Mouse (Mus musculus) heart, embryonic 13.5 days (tissue): ENCODE data around the gene Hjurp. TPM values are rescaled to one million over a fixed set of nuclear protein-coding genes. Genes with fewer than 3 reads are reported as not detected.
"Not testable (repeated sequence)": the region's sequence is repeated elsewhere in the genome, so short reads cannot be mapped to it uniquely, and the experiment has no call there.

ENCODE experiments used
- ATAC-seq: fragments of 200-750 bp; cut with Nextera tagmentation; 2 replicates; pipeline ENCODE4 v1.8.0; 2017; ENCODE audit warnings: moderate TSS enrichment; ENCODE audit not compliant: insufficient number of reproducible peaks, low FRiP score, low TSS enrichment; ENCODE audit errors: extremely low read depth
- H3K27ac ChIP-seq: fragments of 300-500 bp; sonication (generic); replicated peaks from 2 replicates; pipeline ENCODE4 v1.5.1; 2015; ENCODE audit warnings: moderate library complexity, mild to moderate bottlenecking, inconsistent platforms
- H3K27me3 ChIP-seq: fragments of 300-500 bp; sonication (generic); replicated peaks from 2 replicates; pipeline ENCODE4 v1.6.1; 2015; ENCODE audit warnings: mild to moderate bottlenecking, inconsistent platforms
- H3K36me3 ChIP-seq: fragments of 300-500 bp; sonication (generic); 2 replicates; pipeline ENCODE4 v1.6.1; 2015; ENCODE audit warnings: mild to moderate bottlenecking, inconsistent platforms
- H3K4me1 ChIP-seq: fragments of 300-500 bp; sonication (generic); 2 replicates; pipeline ENCODE4 v1.6.1; 2015; ENCODE audit warnings: inconsistent platforms
- H3K4me2 ChIP-seq: fragments of 300-500 bp; sonication (generic); 2 replicates; pipeline ENCODE4 v1.6.1; 2015; ENCODE audit warnings: inconsistent platforms, mild to moderate bottlenecking, moderate library complexity
- H3K4me3 ChIP-seq: fragments of 300-500 bp; sonication (generic); 2 replicates; pipeline ENCODE4 v1.5.1; 2015; ENCODE audit warnings: moderate library complexity, mild to moderate bottlenecking, inconsistent platforms
- H3K9ac ChIP-seq: fragments of 300-500 bp; sonication (generic); 2 replicates; pipeline ENCODE4 v1.6.1; 2015; ENCODE audit warnings: inconsistent platforms, mild to moderate bottlenecking, moderate library complexity
- H3K9me3 ChIP-seq: fragments of 300-500 bp; sonication (generic); 2 replicates; pipeline ENCODE4 v1.6.1; 2016; ENCODE audit warnings: inconsistent platforms
- WGBS: fragments of 180-500 bp; shearing (Covaris S2); methylation state at CpG from one replicate; pipeline ENCODE4 v1.1.7; 2015; ENCODE audit warnings: mixed read lengths; 5-methylcytosine and 5-hydroxymethylcytosine counted together
- polyA plus RNA-seq: library from polyadenylated mRNA; unstranded; fragments of >200 nt; fragmentation: Nextera tagmentation; extraction: Ambion mirVana; gene quantifications from 2 replicates; pipeline ENCODE4 v1.2.1, GENCODE M21; 2015

Gene Hjurp
- polyA plus RNA-seq, 1 experiment from 2014 or later: 102 TPM

GRCm38 (mm10) chr1:88225741-88226140 is 51.7 kb downstream of the Hjurp start:
- no peak for ATAC-seq
- Histone ChIP-seq H3K9me3 (peaks cover 59% of the 10 kb centered on the region), H3K36me3 (no peaks in the 10 kb centered on the region), H3K4me3 (no peak overlapping the region), H3K4me1 (no peaks in the 10 kb centered on the region), H3K27ac (no peak overlapping the region), H3K9ac (no peak overlapping the region), H3K27me3 (no peaks in the 10 kb centered on the region), H3K4me2 (no peak overlapping the region)

DNA sequence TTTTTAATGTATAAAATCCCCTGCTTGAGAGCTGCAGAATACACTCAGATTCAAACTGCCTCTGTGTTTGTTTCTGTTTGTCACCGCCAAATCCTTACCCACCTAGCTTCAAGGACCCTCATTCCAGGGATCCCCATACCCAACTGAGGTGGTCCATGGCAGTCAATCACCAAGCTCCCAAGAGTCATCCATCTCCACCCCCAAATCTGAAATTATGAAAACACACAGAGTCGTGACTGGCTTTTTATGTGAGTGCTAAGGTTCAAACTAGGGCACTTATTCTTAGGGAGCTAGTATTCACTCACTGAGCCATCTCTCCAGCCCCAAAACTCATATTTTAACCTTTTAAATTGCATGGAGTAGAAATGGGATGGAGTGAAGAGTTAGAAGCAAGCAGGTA is 52.1 kb downstream of the Hjurp start:
- H3K27me3 ChIP-seq, H3K27ac ChIP-seq, H3K4me1 ChIP-seq, H3K36me3 ChIP-seq, ATAC-seq, H3K4me3 ChIP-seq, H3K9ac ChIP-seq, H3K4me2 ChIP-seq: not testable (repeated sequence)
- peaks cover 55% of the 10 kb centered on the region for H3K9me3 ChIP-seq
- 30% methylated on average over 2 of the region's 2 CpGs for WGBS

- Histone ChIP-seq H3K9ac (no peak overlapping the region), H3K27me3 (no peaks in the 10 kb centered on the region), H3K4me3 (no peak overlapping the region), H3K4me1 (no peaks in the 10 kb centered on the region), H3K27ac (no peak overlapping the region), H3K36me3 (no peaks in the 10 kb centered on the region), H3K4me2 (no peak overlapping the region), H3K9me3 (peaks cover 44% of the 10 kb centered on the region)
- 57% methylated on average over 2 of the region's 2 CpGs for WGBS
- no peak for ATAC-seq
Measured at GRCm38 (mm10) chr1:88224029-88224776, 53.2 kb downstream of the Hjurp start.

GRCm38 (mm10) chr1:88223591-88223990 is 53.8 kb downstream of the Hjurp start:
- Histone ChIP-seq H3K27ac (no peak overlapping the region), H3K9me3 (peaks cover 38% of the 10 kb centered on the region), H3K4me2 (no peak overlapping the region), H3K9ac (no peak overlapping the region), H3K27me3 (no peaks in the 10 kb centered on the region), H3K4me3 (no peak overlapping the region), H3K4me1 (no peaks in the 10 kb centered on the region), H3K36me3 (no peaks in the 10 kb centered on the region)
- no peak for ATAC-seq
- 30% methylated on average over 1 of the region's 1 CpGs for WGBS

DNA sequence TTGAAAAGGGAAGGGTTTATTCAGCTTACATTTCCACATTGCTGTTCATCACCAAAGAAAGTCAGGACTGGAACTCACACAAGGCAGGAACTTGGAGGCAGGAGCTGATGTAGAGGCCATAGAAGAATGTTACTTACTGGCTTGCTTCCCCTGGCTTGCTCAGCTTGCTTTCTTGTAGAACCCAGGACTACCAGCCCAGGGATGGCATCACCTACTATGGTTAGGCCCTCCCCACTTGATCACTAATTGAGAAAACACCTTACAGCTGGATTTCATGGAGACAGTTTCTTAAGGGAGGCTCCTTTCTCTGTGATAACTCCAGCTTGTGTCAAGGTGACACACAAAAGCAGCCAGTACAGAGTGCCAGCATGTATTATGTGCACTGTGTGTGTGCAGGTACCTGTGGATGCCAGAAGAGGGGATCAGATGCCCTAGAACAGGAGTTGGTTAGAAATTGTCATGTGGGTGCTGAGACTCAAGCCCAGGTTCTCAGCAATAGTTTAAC is 54.4 kb downstream of the Hjurp start:
- H3K4me1 ChIP-seq, H3K9ac ChIP-seq, H3K4me2 ChIP-seq, H3K4me3 ChIP-seq, H3K27me3 ChIP-seq, H3K36me3 ChIP-seq, ATAC-seq, H3K27ac ChIP-seq: not testable (repeated sequence)
- peaks cover 33% of the 10 kb centered on the region for H3K9me3 ChIP-seq

GRCm38 (mm10) chr1:88222216-88222615 is 55.2 kb downstream of the Hjurp start:
- no peaks in the 10 kb centered on the region for H3K36me3 ChIP-seq
- H3K4me2 ChIP-seq: no peak overlapping the region
- WGBS: 40% methylated on average over 2 of the region's 2 CpGs
- H3K4me1 ChIP-seq: no peaks in the 10 kb centered on the region
- no peak overlapping the region for H3K27ac ChIP-seq
- ATAC-seq: no peak
- H3K4me3 ChIP-seq: no peak overlapping the region
- H3K9ac ChIP-seq: no peak overlapping the region
- H3K27me3 ChIP-seq: no peaks in the 10 kb centered on the region
- H3K9me3 ChIP-seq: peaks cover 24% of the 10 kb centered on the region

- Histone ChIP-seq H3K4me1 (no peaks in the 10 kb centered on the region), H3K27ac (no peak overlapping the region), H3K4me3 (no peak overlapping the region), H3K9me3 (peaks cover 14% of the 10 kb centered on the region), H3K36me3 (no peaks in the 10 kb centered on the region), H3K9ac (no peak overlapping the region), H3K4me2 (no peak overlapping the region), H3K27me3 (no peaks in the 10 kb centered on the region)
- ATAC-seq: no peak
Measured at GRCm38 (mm10) chr1:88220336-88220735, 57.1 kb downstream of the Hjurp start.

- Histone ChIP-seq H3K4me1 (no peaks in the 10 kb centered on the region), H3K36me3 (no peaks in the 10 kb centered on the region), H3K27ac (no peak overlapping the region), H3K27me3 (no peaks in the 10 kb centered on the region), H3K4me3 (no peak overlapping the region), H3K4me2 (no peak overlapping the region), H3K9me3 (peaks cover 23% of the 10 kb centered on the region), H3K9ac (no peak overlapping the region)
- no peak for ATAC-seq
- 16% methylated on average over 1 of the region's 1 CpGs for WGBS
Measured at GRCm38 (mm10) chr1:88219054-88219453, 58.4 kb downstream of the Hjurp start.

DNA sequence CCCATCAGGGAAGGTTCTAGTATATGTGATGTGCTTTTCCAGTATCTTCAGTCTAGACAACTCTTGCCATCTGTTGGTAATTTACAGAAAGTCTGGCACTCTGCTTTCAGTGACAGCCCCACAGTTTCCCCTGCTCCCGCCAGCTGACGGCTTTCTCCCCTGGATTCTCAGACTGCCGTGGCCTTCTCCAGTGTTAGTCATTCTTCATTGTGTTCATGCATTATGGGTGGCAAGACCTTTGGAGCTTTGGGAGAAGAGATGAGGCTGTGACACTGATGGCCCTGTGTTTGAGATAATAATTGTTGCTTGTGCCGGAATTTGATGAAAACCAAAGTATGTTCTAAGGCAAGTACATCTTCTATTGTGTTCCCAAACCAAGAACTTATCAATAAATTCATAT is 58.8 kb downstream of the Hjurp start:
- Histone ChIP-seq H3K4me3 (no peak overlapping the region), H3K9ac (no peak overlapping the region), H3K4me2 (no peak overlapping the region), H3K4me1 (no peaks in the 10 kb centered on the region), H3K9me3 (peaks cover 28% of the 10 kb centered on the region), H3K36me3 (no peaks in the 10 kb centered on the region), H3K27me3 (no peaks in the 10 kb centered on the region), H3K27ac (no peak overlapping the region)
- WGBS: 41% methylated on average over 4 of the region's 4 CpGs
- no peak for ATAC-seq

GRCm38 (mm10) chr1:88218051-88218450 is 59.4 kb downstream of the Hjurp start:
- Histone ChIP-seq H3K36me3 (no peaks in the 10 kb centered on the region), H3K9me3 (peaks cover 33% of the 10 kb centered on the region), H3K9ac (no peak overlapping the region), H3K27me3 (no peaks in the 10 kb centered on the region), H3K27ac (no peak overlapping the region), H3K4me2 (no peak overlapping the region), H3K4me1 (no peaks in the 10 kb centered on the region), H3K4me3 (no peak overlapping the region)
- ATAC-seq: no peak
- 66% methylated on average over 9 of the region's 9 CpGs for WGBS

GRCm38 (mm10) chr1:88217576-88217975 is 59.9 kb downstream of the Hjurp start:
- no peak overlapping the region for H3K27ac ChIP-seq
- no peak overlapping the region for H3K9ac ChIP-seq
- H3K27me3 ChIP-seq: no peaks in the 10 kb centered on the region
- H3K9me3 ChIP-seq: peaks cover 38% of the 10 kb centered on the region
- H3K4me2 ChIP-seq: no peak overlapping the region
- no peak for ATAC-seq
- H3K4me3 ChIP-seq: no peak overlapping the region
- H3K36me3 ChIP-seq: no peaks in the 10 kb centered on the region
- WGBS: 29% methylated on average over 3 of the region's 3 CpGs
- H3K4me1 ChIP-seq: no peaks in the 10 kb centered on the region

DNA sequence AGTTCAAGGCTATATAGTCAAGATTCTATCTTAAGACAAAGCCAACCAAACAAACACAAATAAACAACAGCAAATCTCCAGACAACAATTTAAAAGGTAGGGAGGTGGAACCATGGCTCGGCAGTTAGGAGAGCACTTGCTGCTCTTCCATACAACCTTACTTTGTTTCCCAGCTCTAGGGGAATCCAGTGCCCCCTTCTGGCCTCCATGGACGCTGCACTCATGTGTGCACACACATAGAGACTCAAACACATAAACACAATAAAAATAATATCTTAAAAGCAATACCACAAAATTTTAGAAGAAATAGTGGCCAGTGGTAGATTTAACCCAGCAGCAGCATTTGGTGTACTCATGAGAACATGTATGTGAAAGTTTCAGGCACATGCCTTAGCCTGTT is 60.3 kb downstream of the Hjurp start:
- no peak overlapping the region for H3K27ac ChIP-seq
- H3K9me3 ChIP-seq: peaks cover 41% of the 10 kb centered on the region
- WGBS: 55% methylated on average over 2 of the region's 2 CpGs

More for the DNA sequence above, 60.3 kb downstream of the Hjurp start:
- H3K36me3 ChIP-seq: no peaks in the 10 kb centered on the region
- H3K4me1 ChIP-seq: no peaks in the 10 kb centered on the region
- H3K9ac ChIP-seq: no peak overlapping the region
- ATAC-seq: no peak
- no peaks in the 10 kb centered on the region for H3K27me3 ChIP-seq
- H3K4me2 ChIP-seq: no peak overlapping the region
- H3K4me3 ChIP-seq: no peak overlapping the region
